Mouse (Mus musculus) lung, postnatal 0 days (tissue): ENCODE data around the gene Slc12a7.

Source experiments
- CTCF ChIP-seq: IDR thresholded peaks from 2 replicates; pipeline ENCODE4 v1.5.1; 2016; ENCODE audit warnings: antibody characterized with exemption, mild to moderate bottlenecking
- EP300 ChIP-seq: IDR thresholded peaks from 2 replicates; pipeline ENCODE4 v1.6.1; 2016; ENCODE audit warnings: antibody characterized with exemption, mild to moderate bottlenecking, control low read depth

DNA sequence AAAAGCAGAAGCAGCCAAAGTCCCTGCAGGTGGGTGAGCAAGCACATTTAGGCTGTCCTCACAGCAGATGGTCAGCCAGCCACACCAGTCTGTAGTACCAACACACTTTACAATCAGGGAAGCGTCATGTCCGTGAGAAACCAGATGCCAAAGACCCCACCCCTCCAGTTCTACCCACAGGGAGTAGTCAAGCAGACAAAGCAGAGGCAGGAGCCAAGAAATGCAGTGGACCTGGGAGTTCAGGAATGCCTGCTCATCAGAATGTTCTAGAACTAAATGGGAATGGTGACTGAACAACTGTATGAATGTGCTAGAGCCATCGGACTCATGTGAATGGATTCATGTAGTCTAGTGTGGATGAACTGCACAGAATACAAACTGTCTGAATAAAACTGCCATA is 45.3 kb upstream of the Slc12a7 start:
- TF ChIP-seq CTCF (no peak), EP300 (no peak)
